Mouse (Mus musculus) ES-Bruce4 (cell line): ENCODE measurements around the gene Vars.

Experiments
- CTCF ChIP-seq: IDR thresholded peaks from one replicate; pipeline ENCODE4 v1.8.1; 2011; ENCODE audit warnings: low read depth, low read length
- EP300 ChIP-seq: IDR thresholded peaks from 2 replicates; pipeline ENCODE4 v1.6.1; 2011; ENCODE audit warnings: low read depth, low read length; ENCODE audit not compliant: insufficient read depth
- POLR2A ChIP-seq: IDR thresholded peaks from one replicate; pipeline ENCODE4 v1.8.1; 2011; ENCODE audit warnings: low read length; ENCODE audit not compliant: insufficient read depth

- no peak for TF ChIP-seq POLR2A
- TF ChIP-seq CTCF, result no peak
- no peak for TF ChIP-seq EP300
Observed at GRCm38 (mm10) chr17:35003022-35003838, 2.4 kb downstream of the Vars start.
